Mouse (Mus musculus) mesoderm, embryonic 11.5 days (tissue): ENCODE data around the gene Itga11.
"Not testable (repeated sequence)": the region's sequence is repeated elsewhere in the genome, so short reads cannot be mapped to it uniquely, and the experiment has no call there.

Experiments
- DNase-seq: peaks from one replicate; pipeline ENCODE4 v3.0.0-alpha.2; 2012; ENCODE audit warnings: low read depth, low spot score

Gene Itga11

DNA sequence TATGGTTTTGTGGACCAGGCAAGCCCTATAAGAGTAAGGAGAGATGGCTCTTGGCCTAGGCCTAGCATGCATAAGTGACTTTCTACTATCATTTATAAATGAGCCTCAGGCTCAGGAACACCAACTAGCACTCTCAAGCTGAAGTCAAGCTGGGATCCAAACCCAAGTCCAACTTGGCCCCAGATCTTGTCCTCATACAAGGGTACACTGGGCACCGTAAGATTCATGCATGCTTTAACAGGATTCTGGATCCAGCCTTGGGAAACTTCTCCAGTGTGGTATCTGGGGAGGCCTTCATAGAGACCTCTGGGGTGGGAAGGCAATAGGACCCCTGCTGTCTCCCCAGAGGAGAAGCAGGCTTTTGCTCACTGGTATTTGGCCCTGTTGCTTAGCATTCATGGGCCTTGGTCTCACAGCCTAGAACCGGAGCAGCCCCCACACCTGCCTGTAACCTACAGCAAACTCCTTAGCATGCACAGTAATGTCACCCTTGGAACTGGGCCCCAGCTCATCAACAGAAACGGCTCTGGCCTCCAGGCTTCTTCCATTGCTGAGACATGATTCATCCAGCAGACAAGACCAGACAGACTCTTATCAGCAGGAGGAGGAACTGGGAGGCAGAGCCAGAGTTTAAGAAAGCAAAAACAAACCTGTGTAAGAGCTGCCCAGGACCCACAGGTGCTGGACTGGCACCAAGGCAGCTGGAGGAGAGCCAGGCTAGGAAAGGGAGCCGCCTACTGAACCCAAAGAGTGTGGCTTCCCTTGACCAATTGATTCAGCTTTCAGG, 140.4 kb downstream of the Itga11 start:
- DNase-seq, result no peak

DNA sequence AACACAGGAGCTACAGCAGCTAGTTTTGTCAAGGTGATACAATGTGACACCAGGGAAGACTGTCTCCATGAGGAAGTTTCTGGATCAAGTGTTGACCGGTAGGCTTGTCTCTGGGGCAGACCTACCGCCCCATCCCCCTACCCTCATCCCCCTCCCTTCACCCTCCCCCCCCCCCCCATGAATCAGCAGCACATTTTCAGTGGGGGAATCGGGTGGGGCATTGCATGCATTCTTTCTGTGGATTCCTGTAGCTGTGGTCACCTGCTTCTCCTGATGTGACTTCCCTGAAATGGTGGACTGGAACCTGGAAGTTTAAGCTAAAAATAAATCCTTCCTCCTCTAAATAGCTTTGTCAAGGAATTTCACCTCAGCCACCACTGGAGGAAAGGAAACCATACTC, 141.9 kb downstream of the Itga11 start:
- DNase-seq, result no peak

DNA sequence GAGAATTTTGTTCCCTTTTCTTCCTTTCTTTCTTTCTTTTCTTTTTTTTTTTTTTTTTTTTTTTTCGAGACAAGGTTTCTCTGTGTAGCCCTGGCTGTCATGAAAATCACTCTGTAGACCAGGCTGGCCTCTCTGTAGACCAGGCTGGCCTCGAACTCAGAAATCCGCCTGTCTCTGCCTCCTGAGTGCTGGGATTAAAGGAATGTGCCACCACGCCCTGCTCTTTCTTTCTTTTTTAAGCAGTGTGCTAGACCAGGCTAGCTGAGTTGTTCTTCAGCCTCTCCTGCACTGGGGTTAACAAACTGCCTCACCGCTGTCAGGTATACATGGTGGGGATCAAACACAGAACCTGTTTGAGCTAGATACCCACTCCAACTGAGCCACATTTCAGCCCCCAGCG, 142.3 kb downstream of the Itga11 start:
- not testable (repeated sequence) for DNase-seq

DNA sequence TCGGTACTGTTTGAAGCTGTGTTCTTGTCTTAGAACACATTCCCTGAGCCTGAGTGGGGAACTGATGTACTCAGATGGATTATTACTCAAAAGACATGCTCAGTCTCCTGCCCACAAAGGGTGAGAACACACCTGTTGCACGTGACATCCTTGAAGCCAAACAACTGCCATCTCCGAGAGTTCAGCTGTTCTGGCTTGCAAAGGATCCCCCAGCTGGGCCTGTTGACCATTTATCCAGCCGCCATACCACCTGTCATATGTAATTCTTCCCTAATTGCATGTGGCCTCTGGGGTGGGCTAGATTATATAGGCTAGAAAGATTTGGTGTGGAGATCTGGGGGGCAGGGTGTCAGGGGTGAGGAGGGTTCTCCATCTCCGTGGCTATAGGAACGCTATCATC, 143.2 kb downstream of the Itga11 start:
- no peak for DNase-seq

DNA sequence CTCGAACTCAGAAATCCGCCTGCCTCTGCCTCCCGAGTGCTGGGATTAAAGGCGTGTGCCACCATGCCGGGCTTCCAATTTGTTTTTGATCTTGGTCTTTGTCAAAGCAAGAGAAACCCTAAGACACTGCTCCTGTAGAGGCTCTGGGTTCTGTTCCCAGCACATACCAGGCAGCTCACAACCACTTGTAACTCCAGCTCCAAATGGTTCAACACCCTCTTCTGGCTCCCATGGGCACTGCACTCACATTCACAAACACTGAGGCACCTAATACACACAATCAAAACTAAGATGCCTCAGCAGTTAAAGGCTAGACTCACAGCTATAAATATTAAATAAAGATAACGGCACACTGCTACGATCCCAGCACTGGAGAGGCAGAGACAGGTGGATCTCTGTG, 144.2 kb downstream of the Itga11 start:
- no peak for DNase-seq

DNA sequence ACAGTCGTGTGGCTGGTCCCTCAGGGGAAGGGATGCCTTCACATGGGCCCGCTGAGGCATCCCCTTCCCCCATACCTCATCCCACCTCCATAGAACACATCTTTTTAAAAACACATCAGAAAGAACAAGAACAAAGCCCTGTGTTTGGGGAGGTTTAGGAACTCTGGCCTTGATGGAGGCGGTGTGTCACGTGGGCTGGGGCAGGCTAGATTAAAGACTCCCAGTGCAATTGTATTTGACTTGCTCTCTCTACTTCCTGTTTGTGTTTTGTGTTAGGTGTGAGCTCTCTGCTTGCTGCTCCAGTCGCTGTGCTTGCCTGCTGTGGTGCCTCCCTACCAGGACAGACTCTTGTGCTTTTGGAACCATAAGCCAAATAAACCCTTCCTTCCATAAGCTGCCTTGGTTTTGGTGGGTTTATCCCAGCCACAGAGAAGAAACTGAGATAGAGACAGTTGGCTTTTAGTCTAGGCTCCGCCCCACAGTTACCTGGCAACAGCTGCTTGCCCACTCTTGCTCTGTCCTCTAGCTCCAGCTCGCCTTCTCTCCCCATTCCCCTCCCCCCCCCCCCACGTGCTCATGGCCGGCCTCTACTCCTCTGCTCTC, 148.3 kb downstream of the Itga11 start:
- no peak for DNase-seq

- no peak for DNase-seq
These were observed 148.8 kb downstream of the Itga11 start for GRCm38 (mm10) chr9:62826456-62826855.

GRCm38 (mm10) chr9:62827939-62828652, 150.5 kb downstream of the Itga11 start:
- DNase-seq, result peak; percentile 54

- peak; percentile 97 for DNase-seq
These were observed 151.0 kb downstream of the Itga11 start for GRCm38 (mm10) chr9:62828662-62829086.

GRCm38 (mm10) chr9:62829877-62830276, 152.3 kb downstream of the Itga11 start:
- DNase-seq, result no peak
